Mouse (Mus musculus) cerebellum, postnatal 14 days (tissue): ENCODE data around the gene Ndufs8.

Source experiments
- DNase-seq, 2 experiments: peaks; one replicate each; pipeline ENCODE4 v3.0.0; 2021; ENCODE audit warnings: mixed read lengths in 2 of 2

The Ndufs8 gene

GRCm38 (mm10) chr19:3930262-3931057 is 17.9 kb upstream of the Ndufs8 start:
- DNase-seq = peak in 1 of 2 experiments; percentile 32

GRCm38 (mm10) chr19:3929211-3929941 is 16.8 kb upstream of the Ndufs8 start, which contains the start of gene Aldh3b1:
TSS of gene Aldh3b1 (minus strand) at chr19:3929808.
- peak; percentile 86 to 92 for DNase-seq

GRCm38 (mm10) chr19:3928779-3929178 is 16.2 kb upstream of the Ndufs8 start:
- DNase-seq = no peak

GRCm38 (mm10) chr19:3927989-3928388 is 15.4 kb upstream of the Ndufs8 start:
- DNase-seq = no peak

GRCm38 (mm10) chr19:3926685-3927084 is 14.1 kb upstream of the Ndufs8 start:
- DNase-seq = no peak

DNA sequence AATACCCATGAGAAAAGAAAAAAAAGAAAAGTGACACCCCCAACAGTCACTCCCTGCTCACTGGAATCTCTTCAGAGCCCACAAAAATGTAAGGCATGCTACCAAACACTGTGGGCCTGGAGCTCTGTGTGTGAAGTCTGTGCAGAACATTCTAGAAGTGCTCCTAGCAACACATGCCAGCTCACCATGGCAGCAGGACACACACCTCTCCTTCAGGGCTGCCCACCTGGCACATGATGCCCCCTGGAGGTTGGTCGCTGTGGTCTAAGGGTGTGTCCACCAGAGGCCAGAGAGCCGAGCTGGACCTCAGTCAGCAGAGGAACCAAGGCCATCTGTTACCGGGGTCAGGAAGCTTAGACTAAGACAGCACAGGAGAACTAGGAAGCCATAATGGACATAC is 13.7 kb upstream of the Ndufs8 start:
- DNase-seq = peak; percentile 41 to 45

GRCm38 (mm10) chr19:3925859-3926258 is 13.3 kb upstream of the Ndufs8 start:
- no peak for DNase-seq

DNA sequence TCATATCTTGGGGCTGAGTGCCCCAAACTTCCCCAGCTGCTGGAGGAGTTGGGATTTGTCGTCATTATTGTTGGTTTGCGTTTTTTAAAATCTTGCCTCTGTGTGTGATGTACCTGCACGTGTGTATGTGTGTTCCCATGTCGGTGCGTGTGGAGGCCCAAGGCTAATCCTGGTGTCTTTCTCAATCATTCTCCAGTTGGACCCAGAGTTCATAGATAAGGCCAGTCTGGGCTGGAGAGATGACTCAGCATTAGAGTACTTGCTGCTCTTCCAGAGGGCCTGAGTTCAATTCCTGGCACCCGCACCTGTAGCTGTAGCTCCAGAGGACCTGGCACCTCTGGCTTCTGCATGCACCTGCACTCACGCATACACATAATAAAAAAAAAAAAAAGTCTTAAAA is 12.3 kb upstream of the Ndufs8 start:
- no peak for DNase-seq

DNA sequence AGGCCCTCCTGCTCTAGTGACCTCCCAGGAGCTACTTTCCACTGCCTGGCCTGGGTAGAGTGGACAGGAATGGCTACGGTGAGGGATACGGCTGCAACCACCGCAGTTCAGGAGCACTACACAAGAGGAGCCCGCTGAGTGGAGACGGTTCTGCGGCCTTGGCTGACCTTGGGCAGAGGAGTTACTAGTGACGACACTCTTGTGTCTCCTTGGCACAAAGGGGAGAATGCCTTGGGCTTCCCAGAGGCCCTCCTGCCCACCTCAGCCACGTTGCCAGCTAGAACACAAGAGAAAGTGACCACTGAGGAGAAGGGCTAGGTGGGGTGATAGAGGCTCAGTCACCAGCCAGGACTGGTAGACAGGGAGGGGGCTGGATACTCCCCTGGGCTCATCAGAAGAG is 11.6 kb upstream of the Ndufs8 start:
- DNase-seq = no peak

- DNase-seq = no peak
Observed at GRCm38 (mm10) chr19:3923586-3923985, 11.0 kb upstream of the Ndufs8 start.

DNA sequence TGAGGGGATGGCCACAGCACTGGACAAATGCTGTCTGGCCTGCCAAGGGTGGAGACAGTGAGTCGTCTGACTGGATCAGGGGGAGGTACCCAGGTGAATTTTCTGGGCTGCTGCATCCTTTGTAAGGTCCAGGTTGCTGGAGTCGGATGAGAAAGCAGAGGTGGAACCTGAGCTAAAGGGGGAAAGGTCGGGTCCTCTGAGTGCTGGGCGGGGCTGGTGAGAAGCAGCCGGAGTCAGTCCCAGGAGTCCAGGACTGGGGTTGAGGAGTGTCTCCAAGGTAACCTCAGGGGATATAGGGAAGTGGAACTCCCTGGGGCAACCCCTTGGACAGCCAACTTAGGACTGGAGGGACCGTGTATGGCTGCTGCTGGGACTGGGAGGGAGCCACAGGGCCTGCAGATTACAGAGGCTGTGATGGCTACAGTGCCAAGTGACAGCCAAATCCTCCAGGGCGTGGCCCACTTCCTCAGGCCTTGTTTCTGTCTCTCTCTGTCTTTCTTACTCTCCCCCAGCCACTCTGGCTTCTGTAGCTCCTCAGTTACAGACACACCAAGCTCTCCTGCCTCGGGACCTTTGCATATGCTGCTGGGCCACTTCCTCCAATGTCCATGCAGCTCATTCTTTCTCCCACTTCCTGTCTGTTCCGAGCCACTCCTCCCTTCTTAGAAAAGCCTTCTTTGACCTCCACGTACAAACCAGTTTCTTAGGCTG is 10.2 kb upstream of the Ndufs8 start:
- no peak for DNase-seq

- no peak for DNase-seq
Observed at GRCm38 (mm10) chr19:3919928-3920327, 7.4 kb upstream of the Ndufs8 start.

DNA sequence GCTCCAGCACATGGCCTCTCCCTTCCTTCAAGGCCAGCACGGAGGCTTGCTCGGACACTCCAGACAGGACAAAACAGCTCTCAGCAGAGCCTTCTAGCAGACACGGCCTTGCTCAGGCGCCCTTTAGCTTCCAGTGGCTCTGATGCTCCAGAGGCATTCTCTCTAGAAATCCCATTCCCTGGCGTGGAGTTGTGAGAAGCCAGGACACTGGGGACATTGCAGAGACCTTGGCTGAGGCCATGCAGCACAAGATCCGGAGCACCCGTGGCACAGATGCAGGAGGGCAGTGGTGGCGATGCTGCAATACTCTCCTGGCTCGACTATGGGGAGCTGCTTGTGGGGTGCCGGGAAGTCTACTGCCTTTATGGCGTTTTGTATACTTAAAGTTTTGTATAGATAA is 4.2 kb upstream of the Ndufs8 start:
- no peak for DNase-seq

GRCm38 (mm10) chr19:3914535-3914934 is 2.0 kb upstream of the Ndufs8 start:
- DNase-seq = no peak

GRCm38 (mm10) chr19:3913692-3914091 is 1.1 kb upstream of the Ndufs8 start:
- DNase-seq = no peak

GRCm38 (mm10) chr19:3910206-3910605 is 2.4 kb downstream of the Ndufs8 start:
- no peak for DNase-seq

DNA sequence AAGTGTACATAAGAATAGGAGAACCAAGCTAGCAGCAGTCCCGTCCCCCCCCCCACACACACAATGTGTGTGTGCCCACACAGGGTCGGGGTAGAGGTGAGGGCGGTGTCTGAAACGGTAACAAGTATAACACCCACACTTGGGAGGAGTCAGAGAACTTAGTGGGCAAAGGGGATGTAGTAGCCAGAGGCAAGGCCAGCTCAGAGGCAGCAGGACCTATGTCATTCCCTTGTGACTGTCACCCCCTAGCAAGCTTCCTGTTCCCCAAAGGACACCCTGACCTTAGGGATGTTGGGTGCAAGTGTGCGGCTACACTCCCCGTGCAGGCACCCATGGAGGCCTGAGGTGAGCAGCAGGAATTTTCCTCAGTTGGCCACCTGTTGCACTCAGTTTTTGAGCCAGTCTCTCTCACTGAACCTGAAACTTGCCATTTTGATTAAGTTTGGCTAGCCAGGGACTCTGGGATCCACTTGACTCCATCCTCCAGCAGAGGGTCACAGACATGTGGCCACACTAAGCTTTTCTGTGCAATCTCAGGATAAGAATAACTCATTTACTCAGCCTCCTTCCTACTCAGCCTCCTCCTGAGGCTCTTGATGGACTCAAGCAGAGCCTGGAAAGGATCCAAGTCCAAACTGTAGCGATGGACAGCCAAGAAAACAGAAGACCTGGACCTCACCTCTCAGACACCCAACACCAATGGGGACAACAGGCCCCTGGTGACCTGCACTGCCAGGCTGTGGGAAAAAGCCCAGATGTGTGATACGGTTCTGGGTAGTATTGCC is 4.5 kb downstream of the Ndufs8 start:
- DNase-seq = no peak

DNA sequence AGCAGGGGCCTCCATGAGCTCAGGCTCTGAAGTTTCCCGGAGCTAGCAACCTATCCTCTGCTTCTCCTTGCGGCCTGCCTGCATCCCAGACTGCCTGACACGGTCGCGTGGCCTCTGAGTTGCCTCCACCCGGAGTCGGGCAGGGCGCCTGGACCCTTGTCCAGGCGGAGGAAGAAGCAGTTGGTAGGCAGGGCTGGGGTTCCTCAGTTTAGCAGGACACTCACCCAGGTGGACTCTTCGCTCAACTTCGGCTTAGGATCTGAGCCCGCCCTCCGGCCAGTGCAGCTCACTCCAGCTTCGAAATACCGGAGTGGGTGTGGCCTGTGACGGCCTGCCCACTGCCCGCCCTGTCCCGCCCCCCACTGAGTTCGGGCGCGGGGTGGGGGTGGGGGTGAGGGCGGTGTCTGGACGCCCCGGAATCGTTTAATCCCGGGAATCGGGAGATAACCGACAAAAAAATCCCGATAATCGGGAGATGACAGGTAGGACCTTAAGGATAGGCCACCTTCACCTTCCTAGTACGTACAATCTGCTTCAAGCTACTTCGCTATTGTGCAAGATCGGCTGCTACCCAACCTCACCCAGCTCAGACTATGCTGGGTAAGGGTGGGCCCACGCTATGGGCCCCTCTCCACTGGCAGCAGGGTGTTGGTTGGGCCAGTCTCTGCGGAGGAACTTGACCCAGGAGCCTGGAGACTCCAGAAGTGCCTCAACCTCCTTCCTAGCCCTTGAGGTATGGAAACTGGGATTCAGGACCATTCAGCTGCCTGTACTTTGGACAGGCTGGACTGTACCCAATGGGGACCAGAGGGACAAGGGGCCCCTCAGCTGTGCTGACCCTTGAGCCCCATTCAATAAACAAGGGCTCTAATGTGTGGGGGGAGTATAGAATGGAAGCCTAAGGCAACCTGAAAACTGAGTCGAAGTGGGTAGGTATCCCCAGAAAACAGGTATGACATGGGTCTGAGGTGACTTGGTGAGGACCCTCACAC is 5.5 kb downstream of the Ndufs8 start, which contains the start of gene Tcirg1:
Gene Tcirg1 (minus strand): TSS at position 339 of the 992 bp plus-strand sequence.
- DNase-seq = peak; percentile 48 to 51

GRCm38 (mm10) chr19:3906326-3906725 is 6.2 kb downstream of the Ndufs8 start:
- DNase-seq = no peak

DNA sequence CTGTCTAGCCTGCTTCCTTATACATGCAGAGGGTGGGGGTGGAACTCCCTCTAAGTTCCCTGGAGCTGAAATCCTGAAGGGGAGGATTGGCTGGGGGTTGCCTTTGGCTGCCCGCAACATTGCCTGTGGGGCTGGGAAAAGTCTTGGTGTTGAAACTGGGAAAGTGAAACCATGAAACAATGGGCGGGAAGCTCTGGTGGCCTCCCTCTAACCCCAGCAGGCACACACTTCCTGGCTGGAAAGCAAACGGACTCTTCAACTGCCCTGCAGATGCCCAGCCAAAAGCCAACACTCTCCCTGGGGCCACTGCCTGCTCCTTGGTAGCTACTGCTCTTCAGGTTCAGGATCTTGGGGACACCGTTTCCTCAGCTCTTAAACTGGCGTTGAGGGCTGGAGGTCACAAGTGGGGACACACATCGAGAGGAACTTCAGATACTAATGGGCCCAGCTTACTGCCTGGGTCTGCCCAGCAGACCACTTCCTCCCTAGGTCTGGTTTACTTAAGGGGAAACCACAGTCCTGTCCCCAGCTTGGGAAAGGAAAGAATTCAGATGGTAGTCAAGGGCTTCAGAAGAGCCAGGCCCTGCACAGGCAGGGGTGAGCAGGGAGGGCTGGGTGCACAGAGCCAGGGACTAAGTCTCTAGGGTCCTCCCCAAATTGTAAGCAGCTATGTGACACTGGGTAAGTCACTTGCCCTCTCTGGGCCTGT is 7.2 kb downstream of the Ndufs8 start:
- no peak for DNase-seq

DNA sequence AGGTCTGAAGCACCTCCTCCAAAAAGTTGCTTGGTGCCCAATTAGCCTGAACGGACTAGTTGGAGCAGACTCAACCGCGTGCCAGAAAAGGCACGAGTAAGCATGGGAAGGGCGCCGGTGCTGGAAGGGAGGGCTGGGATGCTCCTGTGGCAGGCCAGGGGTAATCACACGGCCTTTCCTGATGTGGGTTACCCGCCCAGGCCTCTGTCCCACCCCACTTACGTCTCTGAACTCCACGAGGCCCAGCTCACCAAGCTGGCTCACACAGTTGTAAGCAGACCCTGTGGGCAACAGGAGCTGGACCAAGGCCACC is 8.3 kb downstream of the Ndufs8 start:
- no peak for DNase-seq
